In genomic region chr5:49285455-49286135, GRCm38 (mm10) we compare ENCODE assay signal across 8 mouse cellular contexts.
A peak's percentile ranks its signal among the peaks of the same experiment; 100 is the strongest.
DNase-seq lines count a peak whose midpoint lies in the region; ATAC-seq and TF ChIP-seq lines count a peak whose summit lies in the region.

No protein-coding gene starts in this region.

- peak overlapping the region; percentile 41 for H3K4me2 ChIP-seq in lung, embryonic 16.5 days (ENCODE audit: low read depth, low read length)
- H3K4me2 ChIP-seq in hindbrain, embryonic 16.5 days (ENCODE audit: low read length), result peak overlapping the region; percentile 74
- peak overlapping the region; percentile 83 for H3K4me2 ChIP-seq in midbrain, postnatal 0 days (ENCODE audit: low read depth, low read length, poor library complexity, severe bottlenecking)

- no peak for ATAC-seq in lung, embryonic 16.5 days (ENCODE audit: low read depth)
- peak; percentile 75 for ATAC-seq in hindbrain, embryonic 16.5 days
- ATAC-seq in midbrain, postnatal 0 days (ENCODE audit: low FRiP score), result peak; percentile 52
- no peak for ATAC-seq in activated CD4-positive, CD25-positive, alpha-beta regulatory T cell, adult 4 months

- H3K36me3 ChIP-seq in lung, embryonic 16.5 days (ENCODE audit: control insufficient read depth, insufficient read depth, low read length), result no peaks in the 10 kb centered on the region
- no peaks in the 10 kb centered on the region for H3K36me3 ChIP-seq in hindbrain, embryonic 16.5 days (ENCODE audit: control insufficient read depth, insufficient read depth, low read length)
- no peaks in the 10 kb centered on the region for H3K36me3 ChIP-seq in midbrain, postnatal 0 days (ENCODE audit: insufficient read depth, low read length)

- H3K27ac ChIP-seq in lung, embryonic 16.5 days (ENCODE audit: low read length), result no peak overlapping the region
- no peak overlapping the region for H3K27ac ChIP-seq in hindbrain, embryonic 16.5 days (ENCODE audit: low read depth, low read length)
- no peak overlapping the region for H3K27ac ChIP-seq in midbrain, postnatal 0 days (ENCODE audit: low read depth, low read length)

- 0 out of 2 replicates have a peak overlapping the region, but pooled peaks have one; percentile 16 for H3K4me3 ChIP-seq in lung, embryonic 16.5 days (ENCODE audit: low read length)
- peak overlapping the region; percentile 30 for H3K4me3 ChIP-seq in hindbrain, embryonic 16.5 days (ENCODE audit: low read length)
- H3K4me3 ChIP-seq in midbrain, postnatal 0 days (ENCODE audit: low read depth, low read length), result peak overlapping the region; percentile 39

- H3K9me3 ChIP-seq in lung, embryonic 16.5 days (ENCODE audit: control insufficient read depth, low read length), result no peaks in the 10 kb centered on the region
- H3K9me3 ChIP-seq in hindbrain, embryonic 16.5 days (ENCODE audit: control insufficient read depth, low read length), result no peaks in the 10 kb centered on the region
- H3K9me3 ChIP-seq in midbrain, postnatal 0 days (ENCODE audit: low read length), result no peaks in the 10 kb centered on the region

- peak; percentile 4 for DNase-seq in adrenal gland, postnatal 14 days
- no peak for DNase-seq in adrenal gland, postnatal 4 days (ENCODE audit: low spot score in 2 of 2)
- DNase-seq in lung, postnatal 10 days, result no peak
- no peak for DNase-seq in midbrain, postnatal 0 days (ENCODE audit: low spot score)
- DNase-seq in thymus, postnatal 10 days (ENCODE audit: low spot score in 2 of 2), result no peak

- no peaks in the 10 kb centered on the region for H3K27me3 ChIP-seq in lung, embryonic 16.5 days (ENCODE audit: control insufficient read depth, insufficient read depth, low read depth, low read length)
- no peaks in the 10 kb centered on the region for H3K27me3 ChIP-seq in hindbrain, embryonic 16.5 days (replicated peaks; ENCODE audit: control insufficient read depth, insufficient read depth, low read length)
- H3K27me3 ChIP-seq in midbrain, postnatal 0 days (ENCODE audit: insufficient read depth, low read length), result no peaks in the 10 kb centered on the region

- WGBS in lung, embryonic 16.5 days, result 21% methylated on average over 12 of the region's 12 CpGs
- WGBS in hindbrain, embryonic 16.5 days, result 25% methylated on average over 12 of the region's 12 CpGs
- WGBS in midbrain, postnatal 0 days, result 10% methylated on average over 12 of the region's 12 CpGs

- H3K9ac ChIP-seq in lung, embryonic 16.5 days (ENCODE audit: low read length), result no peak overlapping the region
- peak overlapping the region; percentile 53 for H3K9ac ChIP-seq in hindbrain, embryonic 16.5 days (ENCODE audit: low read depth, low read length)
- peak overlapping the region; percentile 48; the same call in 1 of the 2 replicates for H3K9ac ChIP-seq in midbrain, postnatal 0 days (replicated peaks; ENCODE audit: low read length, poor library complexity, severe bottlenecking)

- H3K4me1 ChIP-seq in lung, embryonic 16.5 days (replicated peaks; ENCODE audit: control insufficient read depth, insufficient read depth, low read length), result peaks cover 4% of the 10 kb centered on the region; the same call in 1 of the 2 replicates
- peaks cover 6% of the 10 kb centered on the region for H3K4me1 ChIP-seq in hindbrain, embryonic 16.5 days (ENCODE audit: control insufficient read depth, insufficient read depth, low read depth, low read length)
- H3K4me1 ChIP-seq in midbrain, postnatal 0 days (ENCODE audit: insufficient read depth, low read length), result 0 out of 2 replicates have a peak, but pooled peaks cover 2% of the 10 kb centered on the region

- TF ChIP-seq CTCF in midbrain, postnatal 0 days (IDR thresholded peaks at IDR 0.05), result no peak

Comparison
In these comparisons a context has a peak if more than half of its experiments do, and no peak if none do; other contexts are left out.
1. ATAC-seq: peak in hindbrain, embryonic 16.5 days (single experiment) and midbrain, postnatal 0 days (single experiment); none in lung, embryonic 16.5 days (single experiment) and activated CD4-positive, CD25-positive, alpha-beta regulatory T cell, adult 4 months (single experiment).
2. Peak in every context shown above with its lines, with median percentiles within 50 percentile points of each other: H3K4me2 ChIP-seq and H3K4me3 ChIP-seq.